Mouse (Mus musculus) CH12.LX (cell line): ENCODE measurements at regions not wholly inside any gene's neighbourhood (a gene's known extent, or its start where the extent isn't known, plus 50 kb on each side); places are given as distances from the start of the nearest gene placed in this dataset.

Experiments used
- CHD2 ChIP-seq: IDR thresholded peaks from 2 replicates; pipeline ENCODE4 v1.6.1; 2011; ENCODE audit warnings: low read length, improper control_type of control experiment
- CTCF ChIP-seq, 2 experiments: IDR thresholded peaks in 1 of 2; conservative IDR thresholded peaks in 1 of 2; 2 replicates each; pipeline ENCODE4 v1.5.1; 2011 to 2012; ENCODE audit warnings: low read depth in 2 of 2, low read length in 2 of 2, improper control_type of control experiment in 1 of 2, inconsistent platforms in 1 of 2, mild to moderate bottlenecking in 1 of 2, moderate library complexity in 1 of 2
- EP300 ChIP-seq: IDR thresholded peaks from 2 replicates; pipeline ENCODE4 v1.6.1; 2011; ENCODE audit warnings: low read length, improper control_type of control experiment
- MAFK ChIP-seq: IDR thresholded peaks from 2 replicates; pipeline ENCODE4 v1.6.1; 2011; ENCODE audit warnings: low read length, improper control_type of control experiment; ENCODE audit not compliant: insufficient replicate concordance
- PAX5 ChIP-seq: IDR thresholded peaks from 2 replicates; pipeline ENCODE4 v1.6.1; 2012; ENCODE audit warnings: low read length, inconsistent platforms, mixed read lengths
- POLR2A ChIP-seq: IDR thresholded peaks from 2 replicates; pipeline ENCODE4 v1.6.1; 2011; ENCODE audit warnings: low read depth, mild to moderate bottlenecking, improper control_type of control experiment, low read length
- TBP ChIP-seq: conservative IDR thresholded peaks from 2 replicates; pipeline ENCODE4 v1.6.1; 2011; ENCODE audit warnings: low read depth, low read length, improper control_type of control experiment
- USF2 ChIP-seq: conservative IDR thresholded peaks from 2 replicates; pipeline ENCODE4 v1.6.1; 2011; ENCODE audit warnings: low read depth, low read length, improper control_type of control experiment

- TF ChIP-seq USF2 (no peak), POLR2A (no peak), CTCF (conservative IDR thresholded peaks at IDR 0.05 in 1 of 2, IDR thresholded peaks at IDR 0.05 in 1 of 2; ENCODE audit: low read depth in 2 of 2, low read length in 2 of 2) (no peak), CHD2 (no peak), MAFK (no peak), EP300 (no peak), PAX5 (no peak), TBP (no peak)
Measured at GRCm38 (mm10) chr3:56380316-56380715, 196.8 kb upstream of the Nbea start.
